Mouse (Mus musculus): ENCODE data around the gene Gm45753.

GRCm38 (mm10) chr8:45258421-45258820, 49.8 kb downstream of the Gm45753 start:
- TF ChIP-seq CTCF (IDR thresholded peaks at IDR 0.05; ENCODE audit: low read depth, low read length) (no peak), POLR2A (IDR thresholded peaks at IDR 0.05; ENCODE audit: insufficient read depth, low read length) (no peak)
